15 mouse cellular contexts compared by ENCODE assay signal in genomic region chr7:117486425-117487172, GRCm38 (mm10).
DNase-seq lines count a peak whose midpoint lies in the region; ATAC-seq and TF ChIP-seq lines count a peak whose summit lies in the region.
"Had no signal": no experiment of that assay in that cellular context is flagged by ENCODE, and none has a peak within 500 bp of the region (broad histone marks: within the 10 kb centered on the region; RNA-seq: fewer than 3 reads in every experiment).

No protein-coding gene starts in this region.

- TF ChIP-seq POLR2A in heart, adult 2 months (IDR thresholded peaks at IDR 0.05; ENCODE audit: insufficient read depth, low read depth, low read length), result no peak
- no peak for TF ChIP-seq POLR2A in spleen, adult 2 months (IDR thresholded peaks at IDR 0.05; ENCODE audit: low read depth, low read length)

- intact Hi-C loops in heart, adult 2 months (cut with DNase I), result no loop called here
- intact Hi-C loops in heart, postnatal 36 days (cut with DNase I), result no loop called here

- no peaks in the 10 kb centered on the region; the same call in 1 of the 2 replicates for H3K36me3 ChIP-seq in heart, adult 2 months (ENCODE audit: control insufficient read depth, insufficient read depth, low read length)
- no peaks in the 10 kb centered on the region for H3K36me3 ChIP-seq in spleen, adult 2 months (ENCODE audit: control insufficient read depth, insufficient read depth, low read length)
- no peaks in the 10 kb centered on the region for H3K36me3 ChIP-seq in liver, embryonic 13.5 days
- H3K36me3 ChIP-seq in hindbrain, postnatal 0 days (ENCODE audit: insufficient read depth, low read length), result no peaks in the 10 kb centered on the region
- H3K36me3 ChIP-seq: embryonic facial prominence, embryonic 12.5 days; heart, embryonic 12.5 days had no signal

- DNase-seq in heart, adult 2 months, result no peak
- DNase-seq in heart, postnatal 36 days, result no peak
- DNase-seq in spleen, adult 2 months (ENCODE audit: low read depth in 1 of 2, low spot score in 2 of 2), result peak; percentile 35 to 67
- no peak for DNase-seq in spleen, postnatal 10 days (ENCODE audit: low spot score in 2 of 2)
- DNase-seq in liver, embryonic 13.5 days, result no peak
- DNase-seq in hindbrain, postnatal 0 days (ENCODE audit: low spot score), result no peak
- DNase-seq: adrenal gland, postnatal 14 days; cerebellum, adult 2 months; lung, embryonic 14.5 days had no signal

- H3K27ac ChIP-seq in heart, adult 2 months, result peak overlapping the region; percentile 17; the same call in 1 of the 2 replicates
- H3K27ac ChIP-seq in spleen, adult 2 months (ENCODE audit: insufficient read depth, low read length), result peak overlapping the region; percentile 73
- peak overlapping the region; percentile 11; the same call in 1 of the 2 replicates for H3K27ac ChIP-seq in liver, embryonic 13.5 days
- no peak overlapping the region for H3K27ac ChIP-seq in hindbrain, postnatal 0 days
- H3K27ac ChIP-seq: embryonic facial prominence, embryonic 12.5 days had no signal

- TF ChIP-seq CTCF in heart, adult 2 months (IDR thresholded peaks at IDR 0.05), result no peak
- TF ChIP-seq CTCF in spleen, adult 2 months (IDR thresholded peaks at IDR 0.05; ENCODE audit: extremely low read depth, insufficient read depth, insufficient read length, insufficient replicate concordance), result no peak
- no peak for TF ChIP-seq CTCF in hindbrain, postnatal 0 days (IDR thresholded peaks at IDR 0.05; ENCODE audit: low read depth)

- H3K9me3 ChIP-seq in liver, embryonic 13.5 days (replicated peaks), result no peaks in the 10 kb centered on the region
- H3K9me3 ChIP-seq in hindbrain, postnatal 0 days (ENCODE audit: low read length), result no peaks in the 10 kb centered on the region
- H3K9me3 ChIP-seq: embryonic facial prominence, embryonic 12.5 days; heart, embryonic 12.5 days had no signal

- no peaks in the 10 kb centered on the region for H3K27me3 ChIP-seq in heart, adult 2 months (ENCODE audit: control insufficient read depth, insufficient read depth, low read length)
- H3K27me3 ChIP-seq in spleen, adult 2 months (ENCODE audit: control insufficient read depth, insufficient read depth, low read length), result no peaks in the 10 kb centered on the region
- no peaks in the 10 kb centered on the region for H3K27me3 ChIP-seq in liver, embryonic 13.5 days
- H3K27me3 ChIP-seq in hindbrain, postnatal 0 days (ENCODE audit: insufficient read depth, low read length), result no peaks in the 10 kb centered on the region
- H3K27me3 ChIP-seq: embryonic facial prominence, embryonic 12.5 days; heart, embryonic 12.5 days; Patski had no signal

- WGBS in heart, adult 2 months, result 44% methylated on average over 7 of the region's 7 CpGs
- 8% methylated on average over 7 of the region's 7 CpGs for WGBS in spleen, adult 2 months
- WGBS in liver, embryonic 13.5 days (ENCODE audit: insufficient replicate concordance), result 42% methylated on average over 7 of the region's 7 CpGs
- 79% methylated on average over 7 of the region's 7 CpGs for WGBS in hindbrain, postnatal 0 days

- H3K4me2 ChIP-seq in liver, embryonic 13.5 days, result no peak overlapping the region
- no peak overlapping the region for H3K4me2 ChIP-seq in hindbrain, postnatal 0 days (ENCODE audit: low read depth, low read length)
- H3K4me2 ChIP-seq: embryonic facial prominence, embryonic 12.5 days; heart, embryonic 12.5 days; lung, embryonic 14.5 days had no signal

- H3K9ac ChIP-seq in heart, adult 2 months (ENCODE audit: low read depth, low read length), result no peak overlapping the region
- no peak overlapping the region for H3K9ac ChIP-seq in liver, embryonic 13.5 days
- H3K9ac ChIP-seq in hindbrain, postnatal 0 days (replicated peaks; ENCODE audit: low read length), result no peak overlapping the region
- H3K9ac ChIP-seq: embryonic facial prominence, embryonic 12.5 days; heart, embryonic 12.5 days; lung, embryonic 14.5 days had no signal

- H3K4me1 ChIP-seq in heart, adult 2 months (ENCODE audit: control insufficient read depth, insufficient read depth, low read length), result peaks cover 5% of the 10 kb centered on the region
- H3K4me1 ChIP-seq in spleen, adult 2 months (ENCODE audit: control insufficient read depth, insufficient read depth, insufficient read length), result peaks cover 56% of the 10 kb centered on the region
- H3K4me1 ChIP-seq in liver, embryonic 13.5 days (replicated peaks), result peaks cover 3% of the 10 kb centered on the region; the same call in 1 of the 2 replicates
- H3K4me1 ChIP-seq in hindbrain, postnatal 0 days (ENCODE audit: insufficient read depth, low read length), result no peaks in the 10 kb centered on the region
- H3K4me1 ChIP-seq: embryonic facial prominence, embryonic 12.5 days had no signal

- H3K79me2 ChIP-seq in heart, adult 2 months (replicated peaks; ENCODE audit: control insufficient read depth, insufficient read depth, low read length), result no peaks in the 10 kb centered on the region

- ATAC-seq in liver, embryonic 13.5 days (ENCODE audit: low read depth), result no peak
- ATAC-seq in neutrophil, adult 5-6 weeks (ENCODE audit: extremely low read depth, insufficient number of reproducible peaks, low FRiP score, poor library complexity, severe bottlenecking), result peak; percentile 71
- ATAC-seq in erythroblast, adult 5-6 weeks (replicated peaks; ENCODE audit: low FRiP score, poor library complexity, severe bottlenecking), result no peak
- ATAC-seq in hindbrain, postnatal 0 days, result no peak
- ATAC-seq: intestine, embryonic 16.5 days; Patski had no signal

- no peak overlapping the region for H3K4me3 ChIP-seq in heart, adult 2 months
- H3K4me3 ChIP-seq in spleen, adult 2 months (ENCODE audit: extremely low read depth, insufficient read depth, insufficient read length), result no peak overlapping the region
- no peak overlapping the region for H3K4me3 ChIP-seq in liver, embryonic 13.5 days (replicated peaks)
- no peak overlapping the region for H3K4me3 ChIP-seq in hindbrain, postnatal 0 days (ENCODE audit: low read length)
- H3K4me3 ChIP-seq: embryonic facial prominence, embryonic 12.5 days; heart, embryonic 12.5 days had no signal

- TF ChIP-seq EP300 in heart, adult 2 months (IDR thresholded peaks at IDR 0.05; ENCODE audit: insufficient read depth, low read depth, low read length), result no peak

Comparison
In these comparisons a context has a peak if more than half of its experiments do, and no peak if none do; other contexts are left out.
1. DNase-seq: peak in spleen, adult 2 months (2 of 2); none in heart, adult 2 months (0 of 2), heart, postnatal 36 days (0 of 2), spleen, postnatal 10 days (0 of 2), liver, embryonic 13.5 days (single experiment) and hindbrain, postnatal 0 days (single experiment).